Mouse (Mus musculus) CD4-positive, CD25-positive, alpha-beta regulatory T cell, adult 4 months (primary cell): ENCODE data around the gene Adam33. TPM values are rescaled to one million over a fixed set of nuclear protein-coding genes. Genes with fewer than 3 reads are reported as not detected.
"Not testable (repeated sequence)": the region's sequence is repeated elsewhere in the genome, so short reads cannot be mapped to it uniquely, and the experiment has no call there.

Experiments
- ATAC-seq: one replicate; pipeline ENCODE4 v1.8.0; 2017
- polyA plus RNA-seq, 2 experiments: library from polyadenylated mRNA; unstranded; fragments of 100-300 nt; shearing (Covaris generic); gene quantifications; one replicate each; pipeline ENCODE4 v1.2.1; 2017

The Adam33 gene
- 1 to 10 TPM in 1 of 2 experiments, under 1 TPM in 1; 0.95 to 1.9 TPM for polyA plus RNA-seq

GRCm38 (mm10) chr2:131063404-131063864 is at the start of gene Adam33:
TSS of gene Adam33 (minus strand) at chr2:131063814.
- no peak for ATAC-seq

- ATAC-seq = no peak
These were observed 42.4 kb upstream of the Adam33 start for GRCm38 (mm10) chr2:131105989-131106388.

- not testable (repeated sequence) for ATAC-seq
These were observed 41.4 kb upstream of the Adam33 start for GRCm38 (mm10) chr2:131105061-131105460.

- ATAC-seq = no peak
These were observed 40.4 kb upstream of the Adam33 start for GRCm38 (mm10) chr2:131104021-131104420.

- ATAC-seq = no peak
These were observed 37.9 kb upstream of the Adam33 start for GRCm38 (mm10) chr2:131101530-131101929.

- ATAC-seq = no peak
These were observed 33.5 kb upstream of the Adam33 start for GRCm38 (mm10) chr2:131097087-131097486.

- peak; percentile 51 for ATAC-seq
These were observed 32.6 kb upstream of the Adam33 start for GRCm38 (mm10) chr2:131096101-131096795.

GRCm38 (mm10) chr2:131094823-131095222 is 31.2 kb upstream of the Adam33 start:
- ATAC-seq = peak; percentile 88

- ATAC-seq = no peak
These were observed 30.0 kb upstream of the Adam33 start for GRCm38 (mm10) chr2:131093577-131093976.

- ATAC-seq = no peak
These were observed 27.2 kb upstream of the Adam33 start for GRCm38 (mm10) chr2:131090852-131091251.

- no peak for ATAC-seq
These were observed 26.0 kb upstream of the Adam33 start for GRCm38 (mm10) chr2:131089634-131090033.

- no peak for ATAC-seq
These were observed 25.0 kb upstream of the Adam33 start for GRCm38 (mm10) chr2:131088581-131088980.

GRCm38 (mm10) chr2:131086667-131087390 is 23.2 kb upstream of the Adam33 start, which contains the start of gene Siglec1:
TSS of gene Siglec1 (minus strand) at chr2:131086765.
- no peak for ATAC-seq

GRCm38 (mm10) chr2:131084206-131084605 is 20.6 kb upstream of the Adam33 start:
- ATAC-seq = no peak

- no peak for ATAC-seq
These were observed 16.9 kb upstream of the Adam33 start for GRCm38 (mm10) chr2:131080507-131080906.

- ATAC-seq = no peak
These were observed 8.9 kb upstream of the Adam33 start for GRCm38 (mm10) chr2:131072536-131072935.

- ATAC-seq = no peak
These were observed 3.9 kb upstream of the Adam33 start for GRCm38 (mm10) chr2:131067481-131067880.

GRCm38 (mm10) chr2:131066342-131066741 is 2.7 kb upstream of the Adam33 start:
- no peak for ATAC-seq

- no peak for ATAC-seq
These were observed 2.0 kb downstream of the Adam33 start for GRCm38 (mm10) chr2:131061607-131062006.

GRCm38 (mm10) chr2:131060784-131061183 is 2.8 kb downstream of the Adam33 start:
- ATAC-seq = no peak

- ATAC-seq = no peak
These were observed 3.7 kb downstream of the Adam33 start for GRCm38 (mm10) chr2:131059781-131060540.

GRCm38 (mm10) chr2:131059377-131059776 is 4.2 kb downstream of the Adam33 start:
- no peak for ATAC-seq

GRCm38 (mm10) chr2:131058672-131059071 is 4.9 kb downstream of the Adam33 start:
- no peak for ATAC-seq
